Mouse (Mus musculus) liver (tissue): Measurements from ENCODE around the gene Fus.

Experiments
- DNase-seq: peaks from one replicate; pipeline ENCODE4 v3.0.0-alpha.2; 2020; ENCODE audit warnings: mixed read lengths

Fus gene

DNA sequence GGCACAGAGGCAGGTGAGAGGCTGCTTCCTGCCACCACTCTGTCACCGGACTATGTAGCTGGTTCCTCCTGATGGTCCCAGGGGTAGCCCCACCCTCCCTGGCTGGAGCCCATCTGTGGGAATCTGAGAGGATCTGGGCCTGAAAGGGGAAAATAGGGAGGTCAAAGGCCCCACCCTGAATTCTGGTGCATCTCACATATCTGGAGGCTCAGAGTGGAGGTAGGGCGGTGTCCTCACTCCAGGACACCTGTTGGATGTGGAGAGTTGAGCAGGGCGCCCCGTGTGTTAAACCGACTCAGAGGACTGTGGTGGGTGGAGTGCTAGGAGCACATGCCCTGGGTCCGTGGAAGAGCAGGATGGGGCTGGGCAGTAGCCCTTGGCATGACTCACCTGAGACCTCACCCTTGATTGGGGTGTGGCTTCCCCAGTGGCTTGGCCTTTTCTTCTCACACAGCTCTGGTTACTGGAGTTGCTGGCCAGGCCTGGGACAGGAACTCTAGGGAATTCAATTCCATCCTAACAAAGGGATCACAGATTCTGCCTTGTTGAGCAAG is 20.7 kb upstream of the Fus start, which contains the start of gene Prss36:
Prss36 (minus strand) TSS at position 256 of the 554 bp plus-strand sequence.
- DNase-seq = no peak

DNA sequence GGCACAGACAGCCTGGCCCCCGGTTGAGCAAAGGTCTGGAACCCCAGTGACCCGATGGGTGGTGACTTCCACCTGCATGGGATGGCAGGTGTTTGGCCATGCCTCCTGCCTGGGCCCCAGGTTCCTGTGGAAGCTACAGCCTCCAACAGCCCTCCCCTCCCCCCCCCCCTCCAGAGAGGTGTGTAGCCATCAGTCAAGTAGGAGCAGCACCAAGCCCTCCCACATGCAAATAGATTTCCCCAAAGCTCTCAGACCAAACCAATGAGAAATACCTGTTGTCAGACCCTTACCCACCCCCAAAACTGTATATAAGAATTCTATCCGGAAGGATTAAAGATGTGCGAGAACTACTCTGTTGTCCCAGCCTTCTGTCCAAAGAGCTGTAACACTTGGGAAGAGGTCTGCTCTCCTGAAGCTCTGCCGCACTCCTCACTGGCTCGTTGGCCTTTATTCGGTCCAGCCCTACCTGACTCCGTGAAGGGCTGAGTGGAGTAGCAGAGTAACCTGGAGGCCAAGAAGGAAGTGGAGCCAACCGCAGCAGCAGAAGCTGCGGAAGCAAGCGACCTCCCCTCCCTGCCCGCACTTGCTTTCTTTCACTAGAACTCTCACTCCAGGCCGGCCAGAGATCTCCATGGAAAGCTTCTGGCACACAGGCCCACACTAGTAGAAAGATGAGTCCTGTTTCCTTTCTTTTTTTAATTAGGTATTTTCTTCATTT is 14.2 kb upstream of the Fus start:
- DNase-seq = no peak

DNA sequence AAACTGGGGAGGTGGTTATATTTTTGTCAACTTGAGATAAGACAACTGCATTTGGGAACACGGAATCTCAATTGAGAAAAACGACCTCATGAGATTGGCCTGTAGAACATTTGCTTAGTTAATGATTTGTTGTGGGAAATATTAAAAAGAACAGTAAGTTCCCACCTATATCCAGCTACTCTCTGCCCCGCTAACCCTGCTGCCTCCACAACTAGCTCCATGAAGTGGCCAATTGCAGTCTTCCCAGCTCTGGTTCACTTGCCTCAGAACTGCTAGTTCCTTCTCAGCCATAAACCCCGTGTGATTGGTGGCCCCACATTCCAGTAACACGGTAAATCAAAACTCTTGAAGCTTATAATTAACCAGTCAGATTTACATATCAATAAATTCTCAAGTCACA is 7.9 kb upstream of the Fus start:
- DNase-seq = no peak

DNA sequence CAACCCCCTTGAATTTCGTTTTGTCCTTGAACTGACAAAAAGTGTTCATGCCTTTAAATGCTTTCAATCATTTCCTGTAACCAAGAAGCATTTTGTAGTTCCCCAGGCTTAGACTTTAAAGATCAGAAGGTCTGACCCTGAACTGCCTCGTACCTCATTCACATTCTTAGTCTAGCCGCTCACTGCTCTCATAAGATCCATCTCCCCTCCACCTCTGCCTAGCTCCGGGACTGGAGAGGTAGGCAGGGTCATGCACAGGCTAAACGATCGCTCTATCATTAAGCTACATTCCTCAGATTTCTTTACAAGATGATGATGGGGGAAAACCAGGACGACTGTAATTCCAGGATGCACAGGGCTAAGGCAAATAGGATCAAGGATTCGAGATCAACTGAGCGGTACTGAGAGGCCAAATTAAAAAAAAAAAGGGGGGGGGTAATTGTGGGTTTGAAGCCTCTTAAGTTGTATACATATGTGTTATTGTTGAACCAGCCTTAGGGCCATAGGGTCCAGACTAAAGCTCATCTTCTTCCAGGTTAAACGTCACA is 812 bp upstream of the Fus start:
- DNase-seq = no peak

DNA sequence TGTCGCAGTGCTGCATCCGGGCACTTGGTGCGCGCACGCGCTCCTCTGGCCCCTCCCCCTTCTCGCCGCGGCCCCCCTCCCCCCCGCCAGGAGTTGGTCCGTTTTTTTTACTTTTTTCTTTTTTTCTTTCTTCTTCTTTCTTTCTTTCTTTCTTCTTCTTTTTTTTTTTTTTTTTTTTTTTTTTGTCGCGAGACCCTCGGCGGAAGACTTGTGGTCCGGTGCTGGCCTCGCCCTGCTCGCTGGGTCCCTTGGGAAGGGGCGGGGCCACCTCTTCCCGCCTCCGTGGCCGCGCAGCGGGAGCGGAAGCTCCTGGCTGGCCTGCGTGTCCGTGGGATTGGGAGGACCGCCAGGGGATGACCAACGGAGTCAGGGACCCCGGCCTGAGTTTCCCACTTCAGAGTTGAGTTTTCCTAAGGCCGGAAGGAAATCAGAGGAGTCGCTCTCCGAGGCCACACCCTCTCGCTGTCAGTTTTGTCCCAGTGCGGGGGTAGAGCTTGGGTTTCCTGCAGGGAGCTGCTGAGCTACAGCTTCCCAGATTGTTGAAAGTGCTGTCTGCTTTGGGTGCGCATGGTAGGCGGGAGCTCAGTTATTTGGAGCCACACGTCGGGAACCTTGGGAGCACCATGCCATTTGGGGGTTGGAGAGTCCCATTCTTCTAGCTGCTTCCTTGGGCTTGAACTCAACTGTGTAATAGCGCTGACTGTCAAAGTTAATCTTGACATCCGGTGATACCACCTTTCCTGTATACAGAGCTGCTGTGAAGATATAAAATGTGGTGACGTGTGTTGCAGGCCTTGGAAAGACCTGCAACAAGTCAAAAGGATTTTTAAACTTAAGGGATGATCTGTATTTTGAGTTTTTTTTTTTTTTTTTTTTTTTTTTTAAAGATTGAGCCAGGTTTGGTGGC is 918 bp downstream of the Fus start:
- DNase-seq = peak; percentile 84

DNA sequence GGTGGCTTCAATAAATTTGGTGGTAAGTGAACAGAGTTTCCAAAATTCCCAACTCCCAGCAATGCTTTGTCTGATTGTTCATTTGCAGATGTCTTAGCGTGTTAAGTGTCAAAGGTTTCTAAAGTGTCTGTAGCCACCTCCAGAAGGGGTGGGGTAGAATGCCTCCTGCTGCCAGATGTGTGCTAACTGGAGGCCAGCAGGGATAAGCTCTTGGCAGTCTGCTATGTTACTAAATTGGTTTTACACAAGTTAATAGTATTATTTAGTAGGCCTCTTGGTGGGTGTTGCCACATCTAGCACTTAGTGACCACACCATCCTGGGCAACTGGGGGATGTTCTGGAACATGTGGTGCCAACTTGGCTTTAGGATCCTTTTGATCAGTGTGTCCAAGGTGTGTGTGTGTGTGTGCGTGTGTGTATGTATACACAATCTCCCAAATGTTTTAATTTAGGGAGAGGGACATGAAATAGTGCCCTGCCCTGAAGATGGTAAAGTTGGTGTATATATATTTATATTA is 7.2 kb downstream of the Fus start:
- DNase-seq = no peak

DNA sequence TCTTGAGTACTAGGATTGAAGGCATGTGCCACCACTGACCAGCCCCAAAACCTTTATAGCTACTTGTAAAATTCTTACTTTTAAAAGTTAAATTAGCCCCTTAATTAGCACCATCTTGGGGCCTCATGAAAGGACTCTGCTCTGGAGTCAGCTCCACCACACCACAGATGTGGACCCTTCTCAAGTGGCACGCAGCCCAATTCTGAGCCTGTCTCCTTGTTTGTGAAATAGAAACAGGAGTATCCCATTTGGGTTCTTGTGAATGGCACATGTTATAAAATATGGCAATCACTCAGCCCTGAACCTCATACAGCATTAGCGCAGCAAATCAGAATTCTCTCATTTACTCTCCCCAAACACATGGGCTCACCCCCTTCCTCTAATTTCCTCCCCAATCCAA is 11.6 kb downstream of the Fus start:
- DNase-seq = no peak

DNA sequence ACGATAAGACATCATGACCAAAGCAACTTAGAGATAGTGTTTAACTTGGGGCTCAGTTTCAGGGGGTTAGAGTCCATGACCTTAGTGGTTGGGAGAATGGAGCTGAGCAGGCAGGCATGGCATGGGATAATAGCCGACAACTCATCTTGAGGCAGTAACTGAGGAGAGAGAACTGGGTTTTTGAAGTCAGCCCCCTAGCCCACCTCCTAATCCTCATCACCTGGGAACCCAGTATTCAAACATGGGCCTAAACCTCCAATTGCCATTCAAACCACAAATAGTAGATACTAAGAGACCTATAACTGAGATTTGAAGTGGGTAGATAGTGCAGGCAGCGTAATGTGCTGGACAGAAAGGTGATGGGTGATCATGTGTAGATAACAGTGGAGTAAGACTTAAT is 13.3 kb downstream of the Fus start:
- no peak for DNase-seq

DNA sequence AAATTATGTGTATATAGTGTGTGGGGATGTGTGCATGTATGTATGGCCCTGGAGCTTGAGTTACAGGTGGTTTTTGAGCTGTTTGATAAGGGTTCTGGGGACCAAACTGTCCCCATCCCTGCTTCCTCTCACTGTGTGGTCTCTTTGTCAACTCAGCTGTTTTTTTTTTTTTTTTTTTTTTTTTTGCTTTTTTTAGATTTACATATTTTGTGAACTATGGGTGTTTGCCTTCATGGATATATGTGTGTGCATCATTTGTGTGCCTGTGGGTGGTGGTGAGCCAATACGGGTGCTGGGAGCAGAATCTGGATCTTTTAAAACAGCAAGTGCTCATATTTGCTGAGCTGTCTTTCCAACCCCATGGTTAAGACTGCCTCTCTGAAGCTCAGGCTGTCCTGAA is 21.6 kb downstream of the Fus start:
- DNase-seq = no peak

DNA sequence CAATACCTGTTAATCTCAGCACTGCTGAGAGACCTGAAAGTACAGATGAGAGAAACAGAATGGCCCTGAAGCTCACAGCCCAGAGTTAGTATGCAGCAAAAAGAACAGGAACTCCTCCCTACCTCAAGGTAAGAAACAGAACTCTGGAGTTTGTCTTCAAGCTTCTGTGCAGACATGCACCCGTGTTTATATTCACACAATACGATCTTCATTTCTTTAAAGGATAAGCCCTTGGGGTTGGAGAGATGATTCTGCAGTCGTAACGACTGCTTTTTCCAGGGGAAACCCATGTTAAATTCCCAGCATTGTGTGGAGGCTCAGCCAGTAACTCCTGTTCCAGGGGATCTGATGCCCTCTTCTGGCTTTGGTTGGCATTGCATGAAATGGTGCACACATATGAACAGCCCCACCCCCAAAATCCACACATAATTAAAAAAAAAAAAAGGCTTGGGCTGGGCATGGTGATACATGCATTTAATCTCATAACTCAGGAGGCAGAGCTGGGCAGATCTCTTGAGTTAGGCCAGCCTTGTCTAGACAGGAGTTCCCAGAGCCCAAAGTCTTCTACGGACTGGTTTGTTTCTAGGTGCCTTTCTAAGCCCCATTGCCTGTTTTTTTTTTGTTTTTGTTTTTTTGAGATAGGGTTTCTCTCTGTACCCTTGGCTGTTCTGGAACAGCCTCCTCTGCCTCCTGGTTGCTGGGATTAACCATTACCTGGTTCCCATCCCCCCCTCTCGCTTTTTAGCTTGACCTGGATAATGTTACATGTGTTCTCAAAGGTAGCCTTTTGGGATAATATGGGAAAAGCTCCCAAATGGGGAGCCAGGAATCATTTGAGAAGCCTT is 24.6 kb downstream of the Fus start:
- DNase-seq = peak; percentile 78

DNA sequence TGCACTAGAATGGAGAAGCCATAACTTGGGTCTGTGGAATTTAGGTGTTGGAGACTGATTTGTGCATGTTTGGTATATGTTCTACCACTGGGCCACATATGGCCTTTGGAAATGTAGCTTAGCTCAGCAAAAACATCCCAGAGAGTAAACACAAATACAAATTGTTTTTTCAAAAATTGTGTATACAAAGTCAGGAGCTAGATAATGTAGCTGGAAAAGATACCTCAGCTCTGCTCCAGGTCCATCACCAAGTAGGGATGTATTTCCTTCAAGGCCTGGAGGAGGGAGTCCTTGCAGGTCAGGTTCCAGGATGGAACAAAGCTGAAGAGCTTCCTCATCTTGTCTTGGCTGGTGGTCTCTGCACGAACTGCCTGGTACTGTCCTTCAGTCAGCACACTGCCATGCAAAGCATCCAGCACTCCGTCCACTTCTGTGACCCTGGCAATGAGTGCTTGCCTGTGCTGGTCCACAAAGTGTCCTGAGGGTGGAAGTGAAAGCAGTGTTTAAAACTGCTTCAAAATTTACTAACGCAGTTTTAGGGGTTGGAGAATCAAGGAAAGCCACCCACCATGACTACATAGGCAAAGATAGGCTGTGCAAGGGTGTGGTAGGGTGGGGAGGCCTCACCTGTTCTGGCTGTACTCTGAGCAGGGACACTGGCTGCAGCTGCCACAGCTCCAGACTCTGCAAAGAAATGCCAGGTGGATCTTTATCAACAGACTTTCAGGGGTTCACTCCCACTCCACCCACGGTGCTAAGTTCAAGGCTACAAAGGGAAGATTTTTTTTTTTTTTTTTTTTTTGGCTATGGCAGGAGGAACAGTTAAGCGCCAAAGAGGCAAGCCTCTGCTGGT is 25.5 kb downstream of the Fus start:
- peak; percentile 21 for DNase-seq

DNA sequence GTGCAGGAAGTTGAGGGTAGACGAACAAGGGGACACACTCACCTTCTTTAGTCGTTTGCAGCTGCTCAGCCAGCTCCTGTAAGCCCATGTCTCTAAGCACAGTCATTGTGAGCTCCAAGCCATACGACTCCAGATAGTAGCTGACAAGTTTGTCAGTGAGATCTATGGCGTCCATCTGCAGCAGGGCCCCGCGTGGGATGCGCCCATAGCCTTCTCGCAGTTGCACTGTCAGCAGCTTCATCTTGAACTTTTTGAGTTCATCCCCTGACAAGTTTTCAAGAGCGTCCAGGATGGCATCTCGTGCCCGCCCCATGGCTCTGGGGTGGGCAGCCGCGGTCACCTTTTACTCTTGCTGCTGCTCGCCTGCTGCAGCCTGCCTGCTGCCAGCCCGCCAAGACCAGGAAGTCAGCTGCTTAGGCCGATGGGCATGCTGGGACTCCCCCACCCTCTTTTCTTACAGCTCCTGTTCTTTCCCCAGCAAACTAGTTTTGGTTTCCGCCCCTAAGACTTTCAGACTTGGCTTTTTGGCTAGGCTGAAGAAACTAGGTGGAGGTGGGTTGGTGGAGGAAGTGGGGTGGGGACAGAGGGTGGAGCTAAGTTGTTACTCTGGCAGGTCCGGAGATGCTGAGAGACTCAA is 26.2 kb downstream of the Fus start, which contains the start of gene Pycard:
Pycard (minus strand) TSS at position 527 of the 637 bp plus-strand sequence.
- DNase-seq = peak; percentile 46

DNA sequence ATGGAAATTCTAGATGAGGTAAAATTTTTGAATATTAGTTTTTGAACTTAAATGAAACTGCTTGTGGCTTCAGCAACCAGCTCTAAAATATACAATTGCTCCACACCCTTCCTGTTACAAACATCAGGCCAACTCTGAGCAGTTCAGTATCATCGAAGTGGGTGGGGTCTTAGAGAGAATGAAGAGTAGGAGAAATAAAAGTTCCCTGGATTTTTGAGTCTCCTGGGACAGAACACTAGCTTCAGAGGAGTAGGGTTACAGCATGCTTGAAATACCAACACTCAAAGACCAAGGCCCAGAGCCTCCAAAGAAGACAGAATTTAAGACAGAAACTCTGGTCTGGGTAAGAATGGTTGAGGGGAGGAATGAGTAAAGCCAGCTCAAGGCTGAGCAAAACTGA is 32.2 kb downstream of the Fus start:
- DNase-seq = no peak

DNA sequence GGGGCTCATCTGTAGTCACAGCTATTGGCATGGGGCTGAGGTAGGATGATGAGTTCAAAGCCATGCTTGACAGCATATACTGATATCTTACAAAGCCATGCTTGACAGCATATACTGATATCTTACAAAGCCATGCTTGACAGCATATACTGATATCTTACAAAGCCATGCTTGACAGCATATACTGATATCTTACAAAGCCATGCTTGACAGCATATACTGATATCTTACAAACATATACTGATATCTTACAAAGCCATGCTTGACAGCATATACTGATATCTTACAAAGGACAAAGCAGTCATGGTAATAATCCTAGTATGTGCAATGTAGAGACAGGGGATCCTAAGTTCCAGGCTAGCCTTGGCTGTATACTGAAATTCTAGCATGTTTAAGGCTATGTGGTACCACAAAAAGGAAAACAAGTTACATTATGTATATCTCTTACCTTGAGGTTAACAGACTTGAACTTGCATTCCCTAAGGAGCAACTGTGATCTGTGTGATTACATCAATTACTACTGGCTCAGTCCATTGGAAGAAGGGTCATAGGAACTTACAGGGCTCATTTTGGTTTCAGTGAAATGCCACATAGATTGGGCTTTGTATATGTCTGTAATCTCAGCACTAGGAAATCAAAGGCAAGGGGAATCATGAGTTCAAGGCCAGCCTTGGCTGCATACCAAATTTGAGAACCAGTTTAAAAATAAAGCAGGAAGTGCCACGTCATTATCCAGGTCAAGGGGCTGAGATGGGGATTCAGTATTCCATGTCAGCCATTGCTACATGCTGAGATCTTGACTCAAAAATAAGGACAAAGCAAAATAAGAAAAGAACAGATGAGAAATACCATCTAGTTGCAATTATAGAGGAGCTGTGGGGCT is 33.1 kb downstream of the Fus start:
- no peak for DNase-seq

DNA sequence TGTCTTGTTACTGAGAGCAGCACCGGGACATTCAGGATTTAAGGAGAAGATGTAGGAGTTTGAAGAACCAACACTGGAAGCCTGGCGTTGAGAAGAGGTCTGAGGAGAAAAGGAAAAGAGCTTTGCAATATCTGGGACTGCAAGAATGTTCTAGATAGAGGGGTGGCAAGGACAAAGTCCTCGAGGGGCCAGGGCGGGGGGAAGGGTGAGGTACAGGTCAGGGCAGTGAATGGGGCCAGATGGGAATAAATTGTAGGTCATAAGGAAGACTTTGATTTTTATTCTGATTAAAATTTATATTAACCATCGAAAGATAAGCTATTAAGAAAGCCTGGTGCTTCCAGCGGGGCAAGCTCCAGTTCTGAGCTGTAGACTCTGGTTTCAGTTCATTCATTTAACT is 35.8 kb downstream of the Fus start:
- DNase-seq = no peak

DNA sequence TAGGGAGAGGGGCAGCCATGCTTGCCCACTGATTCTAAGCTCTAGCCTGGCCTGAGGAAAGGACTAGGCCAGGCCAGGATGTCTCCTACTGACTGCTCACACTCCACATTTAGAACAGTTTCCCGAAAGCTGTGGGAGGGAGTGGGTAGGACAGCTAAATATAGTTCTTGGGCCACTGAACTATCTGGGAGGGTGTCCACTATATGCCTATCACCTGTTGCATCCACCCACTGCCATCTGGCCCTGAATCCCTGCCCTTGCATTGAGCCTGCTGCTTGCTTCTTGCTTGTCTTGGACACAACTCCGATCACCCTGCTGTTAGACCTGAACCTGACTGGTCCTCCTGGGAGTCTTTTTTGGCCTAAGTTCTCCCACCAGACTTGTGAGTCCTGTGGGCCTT is 36.4 kb downstream of the Fus start, which contains the start of gene Trim72:
Trim72 (plus strand) TSS at position 262 of the 400 bp plus-strand sequence.
- no peak for DNase-seq

DNA sequence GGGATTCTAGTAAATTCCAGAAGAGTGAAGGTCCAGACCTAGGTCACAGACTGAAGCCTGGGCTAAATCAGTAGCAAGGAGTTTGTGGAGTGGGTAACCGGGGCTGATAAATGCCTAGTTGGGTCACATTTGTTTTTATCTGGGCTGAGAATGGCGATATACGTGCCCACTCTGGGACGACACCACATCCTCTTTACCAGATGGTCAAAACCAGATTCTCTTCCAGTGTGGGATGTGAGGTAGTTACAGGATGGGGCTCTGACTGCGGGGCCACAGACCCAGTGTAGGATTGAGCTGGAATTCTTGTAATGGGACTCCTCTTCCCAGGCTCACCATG is 36.9 kb downstream of the Fus start:
- DNase-seq = no peak

DNA sequence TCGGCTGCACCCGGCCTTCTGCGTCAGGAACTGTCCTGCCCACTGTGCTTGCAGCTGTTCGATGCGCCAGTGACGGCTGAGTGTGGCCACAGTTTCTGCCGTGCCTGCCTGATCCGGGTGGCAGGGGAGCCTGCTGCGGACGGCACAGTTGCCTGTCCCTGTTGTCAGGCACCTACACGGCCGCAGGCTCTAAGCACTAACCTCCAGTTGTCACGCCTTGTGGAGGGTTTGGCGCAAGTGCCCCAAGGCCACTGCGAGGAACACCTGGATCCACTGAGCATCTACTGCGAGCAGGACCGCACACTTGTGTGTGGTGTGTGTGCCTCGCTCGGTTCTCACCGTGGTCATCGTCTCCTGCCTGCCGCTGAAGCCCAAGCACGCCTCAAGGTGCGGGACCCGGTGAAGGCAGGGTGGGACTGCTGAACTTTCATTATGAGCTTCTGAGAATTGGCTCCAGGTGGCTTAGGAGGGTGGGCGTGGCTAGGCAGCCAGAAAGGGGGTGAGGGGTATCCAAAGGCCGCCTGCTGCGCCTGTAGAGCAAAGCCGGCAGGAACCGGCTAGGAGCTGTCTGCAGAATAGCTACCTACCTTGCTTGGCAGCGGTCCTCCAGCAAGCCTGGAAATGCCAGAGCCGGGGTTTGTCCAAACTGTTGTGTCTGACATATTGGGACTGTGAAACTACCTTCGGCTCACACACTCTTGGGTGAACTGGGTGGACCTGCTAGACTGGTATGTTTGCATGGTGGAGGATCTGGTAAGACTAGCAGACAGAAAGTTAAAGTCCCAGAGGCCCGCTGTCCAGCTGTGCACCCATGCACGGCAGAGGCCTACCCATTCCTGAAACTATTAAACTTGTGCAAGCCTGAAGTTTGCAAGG is 37.5 kb downstream of the Fus start:
- peak; percentile 25 for DNase-seq

DNA sequence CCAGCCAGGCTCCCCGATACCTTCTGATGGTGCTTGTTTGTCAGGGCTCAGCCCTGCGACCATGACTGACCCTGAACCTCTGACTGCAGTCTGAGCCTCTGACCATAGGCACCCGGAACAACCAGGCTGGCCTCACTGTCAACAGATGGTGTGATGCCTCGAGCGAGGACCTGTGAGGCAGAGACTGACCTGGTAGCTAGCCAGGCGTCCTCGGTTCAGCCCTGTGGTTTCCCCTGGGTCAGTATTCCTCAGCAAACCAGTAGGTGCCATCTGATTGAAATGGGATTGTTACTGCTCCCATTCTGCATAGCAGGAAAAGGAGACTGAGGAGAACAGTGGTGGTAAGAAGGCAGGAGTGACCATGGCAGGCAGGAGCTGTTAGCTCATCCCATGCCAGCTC is 38.9 kb downstream of the Fus start:
- DNase-seq = no peak
